Mouse (Mus musculus): ENCODE measurements around the gene Zscan22. TPM values are rescaled to one million over a fixed set of nuclear protein-coding genes. Genes with fewer than 3 reads are reported as not detected.
A peak's percentile ranks its signal among the peaks of the same experiment; 100 is the strongest.
"Not testable (repeated sequence)": the region's sequence is repeated elsewhere in the genome, so short reads cannot be mapped to it uniquely, and the experiment has no call there.

Gene Zscan22
- total and polyA plus RNA-seq, 2 experiments from 2014 or later = 2.5 to 7.7 TPM

- Histone ChIP-seq H3K9me3 (ENCODE audit: low read length) (no peaks in the 10 kb centered on the region), H3K27ac (peak overlapping the region; percentile 92), H3K9ac (replicated peaks; ENCODE audit: low read length) (peak overlapping the region; percentile 50), H3K4me2 (ENCODE audit: low read depth, low read length) (peak overlapping the region; percentile 66), H3K4me3 (ENCODE audit: low read length) (peak overlapping the region; percentile 49), H3K36me3 (ENCODE audit: insufficient read depth, low read length) (peaks cover 31% of the 10 kb centered on the region), H3K4me1 (ENCODE audit: insufficient read depth, low read length) (no peaks in the 10 kb centered on the region; the same call in 1 of the 2 replicates), H3K27me3 (ENCODE audit: insufficient read depth, low read length) (no peaks in the 10 kb centered on the region)
- ATAC-seq = peak; percentile 91
- WGBS = 6% methylated on average over 19 of the region's 19 CpGs
- no peak for TF ChIP-seq CTCF (IDR thresholded peaks at IDR 0.05; ENCODE audit: low read depth)
- DNase-seq (ENCODE audit: low spot score) = peak; percentile 79
Observed at GRCm38 (mm10) chr7:12910181-12910668, 12.6 kb downstream of the Zscan22 start.

DNA sequence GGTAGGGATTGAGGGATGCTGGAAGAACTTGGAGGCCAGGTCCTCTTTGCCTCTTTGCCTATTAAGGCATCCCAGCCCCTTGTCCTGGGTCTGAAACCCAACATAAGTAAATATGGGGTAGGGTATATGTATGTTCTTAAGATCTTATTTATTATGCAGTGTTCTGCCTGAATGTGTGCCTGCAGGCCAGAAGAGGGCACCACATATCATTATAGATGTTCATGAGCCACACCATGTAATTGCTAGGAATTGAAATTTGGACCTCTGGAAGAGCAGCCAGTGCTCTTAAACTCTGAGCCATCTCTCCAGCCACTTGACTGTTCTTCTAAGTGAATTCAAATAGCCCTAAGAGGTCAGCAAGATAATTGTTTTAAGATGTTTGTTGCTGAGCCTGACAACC lies 15.9 kb downstream of the Zscan22 start:
- ATAC-seq = no peak
- TF ChIP-seq CTCF (IDR thresholded peaks at IDR 0.05; ENCODE audit: low read depth) = peak; percentile 62
- H3K27ac ChIP-seq = no peak overlapping the region
- no peak overlapping the region for H3K4me2 ChIP-seq (ENCODE audit: low read depth, low read length)
- H3K36me3 ChIP-seq (ENCODE audit: insufficient read depth, low read length) = peaks cover 3% of the 10 kb centered on the region; the same call in 1 of the 2 replicates
- H3K9me3 ChIP-seq (ENCODE audit: low read length) = no peaks in the 10 kb centered on the region
- no peak overlapping the region for H3K9ac ChIP-seq (replicated peaks; ENCODE audit: low read length)
- peak; percentile 38 for DNase-seq (ENCODE audit: low spot score)
- H3K4me1 ChIP-seq (ENCODE audit: insufficient read depth, low read length) = no peaks in the 10 kb centered on the region; the same call in 1 of the 2 replicates
- no peak overlapping the region for H3K4me3 ChIP-seq (ENCODE audit: low read length)
- H3K27me3 ChIP-seq (ENCODE audit: insufficient read depth, low read length) = no peaks in the 10 kb centered on the region

DNA sequence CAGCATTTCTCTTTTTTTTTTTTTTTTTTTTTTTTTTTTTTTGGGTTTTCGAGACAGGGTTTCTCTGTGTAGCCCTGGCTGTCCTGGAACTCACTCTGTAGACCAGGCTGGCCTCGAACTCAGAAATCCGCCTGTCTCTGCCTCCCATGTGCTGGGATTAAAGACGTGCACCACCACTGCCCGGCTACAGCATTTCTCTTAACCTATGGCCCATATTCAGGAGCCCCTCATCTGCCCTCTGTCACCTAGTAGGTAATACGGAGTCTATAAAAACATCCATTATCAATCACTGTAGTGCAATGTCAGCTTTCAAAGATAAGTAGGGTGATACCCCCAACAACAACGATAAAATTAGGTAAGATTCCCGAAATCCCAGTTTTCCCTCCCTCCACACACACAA lies 22.9 kb downstream of the Zscan22 start:
- DNase-seq (ENCODE audit: low spot score); H3K4me1 ChIP-seq (ENCODE audit: insufficient read depth, low read length); H3K9me3 ChIP-seq (ENCODE audit: low read length); H3K27ac ChIP-seq; H3K4me2 ChIP-seq (ENCODE audit: low read depth, low read length); ATAC-seq; H3K4me3 ChIP-seq (ENCODE audit: low read length); H3K9ac ChIP-seq (replicated peaks; ENCODE audit: low read length); H3K27me3 ChIP-seq (ENCODE audit: insufficient read depth, low read length): not testable (repeated sequence)
- WGBS = 91% methylated on average over 7 of the region's 8 CpGs
- peaks cover 16% of the 10 kb centered on the region for H3K36me3 ChIP-seq (ENCODE audit: insufficient read depth, low read length)

- H3K4me3 ChIP-seq (ENCODE audit: low read length) = peak overlapping the region; percentile 81
- H3K36me3 ChIP-seq (ENCODE audit: insufficient read depth, low read length) = peaks cover 25% of the 10 kb centered on the region
- peak overlapping the region; percentile 88 for H3K4me2 ChIP-seq (ENCODE audit: low read depth, low read length)
- WGBS = 1% methylated on average over 3 of the region's 3 CpGs
- H3K9me3 ChIP-seq (ENCODE audit: low read length) = no peaks in the 10 kb centered on the region
- peak; percentile 18 for ATAC-seq
- H3K9ac ChIP-seq (replicated peaks; ENCODE audit: low read length) = peak overlapping the region; percentile 74
- peak overlapping the region; percentile 97 for H3K27ac ChIP-seq
- no peak for DNase-seq (ENCODE audit: low spot score)
- no peak for TF ChIP-seq CTCF (IDR thresholded peaks at IDR 0.05; ENCODE audit: low read depth)
- no peaks in the 10 kb centered on the region for H3K27me3 ChIP-seq (ENCODE audit: insufficient read depth, low read length)
- H3K4me1 ChIP-seq (ENCODE audit: insufficient read depth, low read length) = peaks cover 10% of the 10 kb centered on the region
Observed at GRCm38 (mm10) chr7:12921318-12921704, 23.7 kb downstream of the Zscan22 start.

DNA sequence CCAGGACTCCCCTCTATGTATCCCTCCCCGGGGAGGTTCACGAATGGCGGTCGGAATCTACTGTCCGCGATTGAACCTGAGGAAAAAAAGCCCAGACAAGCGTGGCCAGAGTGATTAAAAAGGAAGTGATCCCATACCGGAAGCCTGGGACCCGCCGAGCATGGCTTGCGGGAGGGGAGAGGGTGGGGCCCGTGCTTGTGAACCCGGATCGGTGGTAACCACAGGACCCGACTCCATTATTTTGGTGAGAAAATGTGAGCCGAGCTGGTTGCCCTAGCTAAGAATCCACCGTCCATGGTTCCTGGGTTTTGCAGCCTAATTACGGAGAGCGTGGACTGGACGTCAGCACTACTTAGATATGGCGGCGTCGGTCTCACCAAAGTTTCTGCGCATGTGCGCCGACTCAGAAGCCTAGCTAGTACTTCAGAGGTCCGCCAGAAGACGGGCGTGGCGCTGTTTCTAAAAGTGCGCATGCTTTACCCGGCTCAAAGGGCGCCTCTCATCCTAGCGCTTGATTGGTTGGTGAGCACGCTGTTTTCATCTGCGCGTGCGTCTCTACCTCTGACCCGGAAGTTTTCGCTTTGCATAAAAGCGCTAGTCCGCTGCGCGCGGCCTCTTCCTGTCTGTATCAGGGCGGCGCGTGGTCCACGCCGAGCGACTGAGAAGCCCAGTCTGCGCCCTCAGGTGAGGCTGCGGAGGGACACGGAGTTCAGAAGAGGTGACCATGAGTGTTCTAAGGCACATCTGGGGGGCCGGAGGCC lies 24.3 kb downstream of the Zscan22 start, which contains the start of gene Rps5:
Rps5 (plus strand) TSS at position 586 of the 761 bp plus-strand sequence.
- Histone ChIP-seq H3K27ac (peak within 1 kb of the TSS; percentile 97), H3K36me3 (ENCODE audit: insufficient read depth, low read length) (peaks cover 30% of the 10 kb centered on the region), H3K9me3 (ENCODE audit: low read length) (no peaks in the 10 kb centered on the region), H3K4me1 (ENCODE audit: insufficient read depth, low read length) (peaks cover 10% of the 10 kb centered on the region), H3K4me2 (ENCODE audit: low read depth, low read length) (peak within 1 kb of the TSS; percentile 94), H3K27me3 (ENCODE audit: insufficient read depth, low read length) (no peaks in the 10 kb centered on the region), H3K4me3 (ENCODE audit: low read length) (peak within 1 kb of the TSS; percentile 81), H3K9ac (replicated peaks; ENCODE audit: low read length) (peak within 1 kb of the TSS; percentile 74)
- DNase-seq (ENCODE audit: low spot score) = peak; percentile 100
- peak; percentile 98 for ATAC-seq
- WGBS = under 1% methylated on average over 55 of the region's 55 CpGs
- TF ChIP-seq CTCF (IDR thresholded peaks at IDR 0.05; ENCODE audit: low read depth) = peak; percentile 88

DNA sequence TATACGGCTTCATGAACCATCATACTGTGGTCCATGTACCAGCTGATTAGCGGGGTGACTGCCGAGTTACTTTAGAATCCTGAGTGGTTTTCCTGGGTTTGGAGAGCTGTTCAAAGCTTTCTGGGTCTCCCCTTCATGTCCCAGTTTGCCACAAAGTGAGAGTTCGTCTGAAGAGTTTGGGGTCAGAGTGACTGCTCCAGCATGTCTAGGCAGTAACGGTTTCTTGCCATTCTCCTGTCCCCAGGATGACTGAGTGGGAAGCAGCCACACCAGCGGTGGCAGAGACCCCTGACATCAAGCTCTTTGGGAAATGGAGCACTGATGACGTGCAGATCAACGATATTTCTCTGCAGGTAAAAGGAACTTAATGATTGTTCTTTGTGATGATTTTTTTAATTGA lies 25.1 kb downstream of the Zscan22 start:
- Histone ChIP-seq H3K36me3 (ENCODE audit: insufficient read depth, low read length) (peaks cover 32% of the 10 kb centered on the region), H3K4me2 (ENCODE audit: low read depth, low read length) (peak overlapping the region; percentile 94), H3K4me3 (ENCODE audit: low read length) (peak overlapping the region; percentile 81), H3K27me3 (ENCODE audit: insufficient read depth, low read length) (no peaks in the 10 kb centered on the region), H3K9me3 (ENCODE audit: low read length) (no peaks in the 10 kb centered on the region), H3K27ac (peak overlapping the region; percentile 46; the same call in 1 of the 2 replicates), H3K9ac (replicated peaks; ENCODE audit: low read length) (peak overlapping the region; percentile 62), H3K4me1 (ENCODE audit: insufficient read depth, low read length) (peaks cover 10% of the 10 kb centered on the region)
- 2% methylated on average over 8 of the region's 8 CpGs for WGBS
- DNase-seq (ENCODE audit: low spot score) = no peak
- no peak for TF ChIP-seq CTCF (IDR thresholded peaks at IDR 0.05; ENCODE audit: low read depth)
- no peak for ATAC-seq

DNA sequence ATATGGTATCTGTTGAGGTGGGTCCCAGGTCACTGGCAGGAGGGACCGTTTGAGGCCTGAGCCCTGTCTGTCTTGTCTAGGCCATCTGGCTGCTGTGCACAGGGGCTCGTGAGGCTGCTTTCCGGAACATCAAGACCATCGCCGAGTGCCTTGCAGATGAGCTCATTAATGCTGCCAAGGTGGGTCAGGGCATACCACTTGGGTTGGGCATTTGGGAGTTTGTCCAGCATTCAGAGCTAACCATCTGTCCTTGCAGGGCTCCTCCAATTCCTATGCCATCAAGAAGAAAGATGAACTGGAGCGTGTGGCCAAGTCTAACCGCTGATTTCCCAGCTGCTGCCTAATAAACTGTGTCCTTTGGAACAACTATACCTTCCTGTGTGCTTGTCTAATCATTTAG lies 28.7 kb downstream of the Zscan22 start:
- Histone ChIP-seq H3K4me2 (ENCODE audit: low read depth, low read length) (no peak overlapping the region), H3K36me3 (ENCODE audit: insufficient read depth, low read length) (peaks cover 32% of the 10 kb centered on the region), H3K4me1 (ENCODE audit: insufficient read depth, low read length) (peaks cover 12% of the 10 kb centered on the region), H3K27ac (no peak overlapping the region), H3K9ac (replicated peaks; ENCODE audit: low read length) (no peak overlapping the region), H3K4me3 (ENCODE audit: low read length) (no peak overlapping the region), H3K27me3 (ENCODE audit: insufficient read depth, low read length) (no peaks in the 10 kb centered on the region), H3K9me3 (ENCODE audit: low read length) (no peaks in the 10 kb centered on the region)
- TF ChIP-seq CTCF (IDR thresholded peaks at IDR 0.05; ENCODE audit: low read depth) = no peak
- 64% methylated on average over 7 of the region's 7 CpGs for WGBS
- ATAC-seq (no peak), DNase-seq (ENCODE audit: low spot score) (peak; percentile 45)
